In genomic region chr6:148391286-148391685, GRCm38 (mm10) we compare ENCODE assay signal across 8 mouse cellular contexts. TPM values are rescaled to one million over a fixed set of nuclear protein-coding genes. Genes with fewer than 3 reads are reported as not detected.
DNase-seq lines count a peak whose midpoint lies in the region; ATAC-seq and TF ChIP-seq lines count a peak whose summit lies in the region.

No protein-coding gene starts in this region.

- intact Hi-C loops in gastrocnemius, postnatal 14 days (cut with DNase I; ENCODE audit: low total_unique reads), result no loop called here

- H3K36me3 ChIP-seq in midbrain, embryonic 15.5 days (replicated peaks), result no peaks in the 10 kb centered on the region
- H3K36me3 ChIP-seq in midbrain, embryonic 13.5 days, result no peaks in the 10 kb centered on the region
- no peaks in the 10 kb centered on the region for H3K36me3 ChIP-seq in heart, embryonic 15.5 days
- no peaks in the 10 kb centered on the region for H3K36me3 ChIP-seq in small intestine, adult 2 months (ENCODE audit: control insufficient read depth, insufficient read depth, low read length)

- no peak overlapping the region for H3K9ac ChIP-seq in midbrain, embryonic 15.5 days
- no peak overlapping the region for H3K9ac ChIP-seq in midbrain, embryonic 13.5 days (replicated peaks)
- H3K9ac ChIP-seq in heart, embryonic 15.5 days, result no peak overlapping the region

- TF ChIP-seq CTCF in small intestine, adult 2 months (IDR thresholded peaks at IDR 0.05; ENCODE audit: extremely low read depth, insufficient read length, insufficient replicate concordance, low read depth, low read length), result no peak

- peak overlapping the region; percentile 68; the same call in 1 of the 2 replicates for H3K27ac ChIP-seq in midbrain, embryonic 15.5 days
- no peak overlapping the region for H3K27ac ChIP-seq in midbrain, embryonic 13.5 days
- H3K27ac ChIP-seq in heart, embryonic 15.5 days, result peak overlapping the region; percentile 83
- H3K27ac ChIP-seq in small intestine, adult 2 months (ENCODE audit: insufficient read depth, low read depth, low read length), result peak overlapping the region; percentile 14; the same call in 1 of the 2 replicates

- no peaks in the 10 kb centered on the region for H3K9me3 ChIP-seq in midbrain, embryonic 15.5 days
- no peaks in the 10 kb centered on the region for H3K9me3 ChIP-seq in midbrain, embryonic 13.5 days
- no peaks in the 10 kb centered on the region for H3K9me3 ChIP-seq in heart, embryonic 15.5 days (replicated peaks)

- H3K4me2 ChIP-seq in midbrain, embryonic 15.5 days, result no peak overlapping the region
- no peak overlapping the region for H3K4me2 ChIP-seq in midbrain, embryonic 13.5 days (replicated peaks)
- H3K4me2 ChIP-seq in heart, embryonic 15.5 days, result no peak overlapping the region

- H3K4me3 ChIP-seq in midbrain, embryonic 15.5 days, result no peak overlapping the region
- no peak overlapping the region for H3K4me3 ChIP-seq in midbrain, embryonic 13.5 days (replicated peaks)
- H3K4me3 ChIP-seq in heart, embryonic 15.5 days, result no peak overlapping the region
- no peak overlapping the region for H3K4me3 ChIP-seq in small intestine, adult 2 months (ENCODE audit: low read depth, low read length)

- H3K4me1 ChIP-seq in midbrain, embryonic 15.5 days, result peaks cover 31% of the 10 kb centered on the region
- H3K4me1 ChIP-seq in midbrain, embryonic 13.5 days (replicated peaks), result peaks cover 25% of the 10 kb centered on the region
- peaks cover 23% of the 10 kb centered on the region for H3K4me1 ChIP-seq in heart, embryonic 15.5 days (replicated peaks)
- no peaks in the 10 kb centered on the region; the same call in 1 of the 2 replicates for H3K4me1 ChIP-seq in small intestine, adult 2 months (ENCODE audit: control insufficient read depth, insufficient read depth, insufficient read length, low read length)

- WGBS in midbrain, embryonic 15.5 days, result 81% methylated on average over 7 of the region's 7 CpGs
- 86% methylated on average over 7 of the region's 7 CpGs for WGBS in midbrain, embryonic 13.5 days
- 63% methylated on average over 7 of the region's 7 CpGs for WGBS in heart, embryonic 15.5 days
- 78% methylated on average over 7 of the region's 7 CpGs for WGBS in small intestine, adult 2 months

- peak; percentile 47 for DNase-seq in kidney, postnatal 10 days
- DNase-seq in ovary, postnatal 36 days (ENCODE audit: low spot score), result no peak
- no peak for DNase-seq in thymus, postnatal 25 days
- DNase-seq in gastrocnemius, postnatal 14 days, result no peak

- ATAC-seq in midbrain, embryonic 15.5 days (replicated peaks), result no peak
- ATAC-seq in midbrain, embryonic 13.5 days, result no peak
- no peak for ATAC-seq in heart, embryonic 15.5 days (replicated peaks; ENCODE audit: insufficient number of reproducible peaks, insufficient read depth, low FRiP score, low read depth)

- H3K27me3 ChIP-seq in midbrain, embryonic 15.5 days (replicated peaks), result no peaks in the 10 kb centered on the region
- H3K27me3 ChIP-seq in midbrain, embryonic 13.5 days, result no peaks in the 10 kb centered on the region
- H3K27me3 ChIP-seq in heart, embryonic 15.5 days, result no peaks in the 10 kb centered on the region
- H3K27me3 ChIP-seq in small intestine, adult 2 months (ENCODE audit: control insufficient read depth, insufficient read depth, low read length), result no peaks in the 10 kb centered on the region

- no peak for TF ChIP-seq POLR2A in small intestine, adult 2 months (IDR thresholded peaks at IDR 0.05; ENCODE audit: low read depth, low read length)

RNA-seq across cellular contexts. Expression of gene Tmtc1, which starts 52.9 kb away (rescaled TPM):
- polyA plus RNA-seq in midbrain, embryonic 15.5 days (2015; fragmentation: Nextera tagmentation; extraction: Ambion mirVana), result 2.1 and 2.3 TPM in 2 replicates
- 1.3 and 2.9 TPM in 2 replicates for polyA plus RNA-seq in midbrain, embryonic 13.5 days (2015; fragmentation: Nextera tagmentation; extraction: Ambion mirVana)
- polyA plus RNA-seq in heart, embryonic 15.5 days (2015; fragmentation: Nextera tagmentation; extraction: Ambion mirVana), result 2.2 and 3.1 TPM in 2 replicates
- polyA plus RNA-seq in small intestine, adult 2 months (2012; rRNA removed), result 1.8 and 6.4 TPM in 2 replicates
- total RNA-seq in gastrocnemius, postnatal 14 days (2021), result 10 to 100 TPM; 46.0 to 52.6 TPM
